Mouse (Mus musculus): ENCODE measurements around the gene Ms4a2.

The Ms4a2 gene

GRCm38 (mm10) chr19:11589205-11589604 lies 34.3 kb downstream of the Ms4a2 start:
- no peak for DNase-seq (ENCODE audit: low read depth)

DNA sequence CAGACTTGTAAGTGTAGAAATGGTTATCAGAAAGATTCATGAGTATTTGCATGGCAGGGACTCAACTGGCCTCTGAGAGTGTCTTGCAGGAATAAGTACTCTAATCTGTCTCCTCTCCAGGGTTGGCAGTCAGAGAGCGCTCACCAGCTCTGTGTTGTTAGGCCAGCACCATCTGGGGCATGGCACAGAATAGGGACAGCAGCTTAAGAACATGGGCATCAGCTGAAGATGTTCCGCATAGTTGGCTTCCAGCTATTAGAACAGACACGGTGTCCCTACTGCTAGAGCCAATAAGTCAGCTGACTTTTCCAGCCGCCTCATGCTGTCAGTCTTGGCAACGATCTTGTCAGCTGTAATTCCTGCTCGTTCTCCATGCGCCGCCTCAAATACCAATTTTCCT lies 48.6 kb downstream of the Ms4a2 start:
- DNase-seq (ENCODE audit: low read depth), result no peak
